Mouse (Mus musculus): ENCODE data around the gene Apoc2.
"Not testable (repeated sequence)": the region's sequence is repeated elsewhere in the genome, so short reads cannot be mapped to it uniquely, and the experiment has no call there.

Apoc2 gene

GRCm38 (mm10) chr7:19698907-19699826 is 21.4 kb upstream of the Apoc2 start, which contains the start of gene Apoe:
TSS of gene Apoe (minus strand) at chr7:19699188.
- DNase-seq: peak; percentile 36 to 47

- DNase-seq: no peak
These were observed 20.5 kb upstream of the Apoc2 start for GRCm38 (mm10) chr7:19697949-19698906.

GRCm38 (mm10) chr7:19696336-19696873 is 18.7 kb upstream of the Apoc2 start:
- no peak for DNase-seq

GRCm38 (mm10) chr7:19695881-19696280 is 18.1 kb upstream of the Apoc2 start:
- DNase-seq: no peak

GRCm38 (mm10) chr7:19695213-19695594 is 17.5 kb upstream of the Apoc2 start:
- no peak for DNase-seq

GRCm38 (mm10) chr7:19694336-19695212 is 16.8 kb upstream of the Apoc2 start:
- no peak for DNase-seq

- peak in 1 of 2 experiments; percentile 16 for DNase-seq
These were observed 15.7 kb upstream of the Apoc2 start for GRCm38 (mm10) chr7:19693421-19693820.

GRCm38 (mm10) chr7:19691873-19692865 is 14.4 kb upstream of the Apoc2 start, which contains the start of gene Apoc1:
TSS of gene Apoc1 (minus strand) at chr7:19692660.
- DNase-seq: no peak

- DNase-seq: no peak
These were observed 13.7 kb upstream of the Apoc2 start for GRCm38 (mm10) chr7:19691434-19691833.

GRCm38 (mm10) chr7:19690845-19691244 is 13.1 kb upstream of the Apoc2 start:
- DNase-seq: no peak

- no peak for DNase-seq
These were observed 10.9 kb upstream of the Apoc2 start for GRCm38 (mm10) chr7:19688611-19689010.

- DNase-seq: no peak
These were observed 10.4 kb upstream of the Apoc2 start for GRCm38 (mm10) chr7:19688101-19688500.

GRCm38 (mm10) chr7:19686927-19687583 is 9.3 kb upstream of the Apoc2 start:
- not testable (repeated sequence) for DNase-seq

GRCm38 (mm10) chr7:19686521-19686920 is 8.8 kb upstream of the Apoc2 start:
- DNase-seq: no peak

GRCm38 (mm10) chr7:19685374-19685773 is 7.6 kb upstream of the Apoc2 start:
- DNase-seq: no peak

- DNase-seq: peak; percentile 50 to 54
These were observed 6.0 kb upstream of the Apoc2 start for GRCm38 (mm10) chr7:19683771-19684201.

GRCm38 (mm10) chr7:19682979-19683378 is 5.2 kb upstream of the Apoc2 start:
- DNase-seq: no peak

- DNase-seq: no peak
These were observed 3.5 kb upstream of the Apoc2 start, which contains the start of the genes Gm44805 and Apoc4 for GRCm38 (mm10) chr7:19681202-19681694. TSS of gene Gm44805 (minus strand) at chr7:19681423. TSS of gene Apoc4 (minus strand) at chr7:19681479.

- DNase-seq: no peak
These were observed 3.0 kb upstream of the Apoc2 start for GRCm38 (mm10) chr7:19680702-19681101.

- no peak for DNase-seq
These were observed 1.2 kb upstream of the Apoc2 start for GRCm38 (mm10) chr7:19678901-19679300.
